Mouse (Mus musculus) erythroblast, embryonic 14.5 days (primary cell): ENCODE results near the gene Ifnar2.
"Not testable (repeated sequence)": the region's sequence is repeated elsewhere in the genome, so short reads cannot be mapped to it uniquely, and the experiment has no call there.

Source experiments
- GATA1 ChIP-seq: IDR thresholded peaks from 2 replicates; pipeline ENCODE4 v1.6.1; 2012; ENCODE audit warnings: low read length, inconsistent platforms, mixed read lengths
- TAL1 ChIP-seq: IDR thresholded peaks from 3 replicates; pipeline ENCODE4 v1.6.1; 2012; ENCODE audit warnings: low read length, inconsistent platforms, mixed read lengths

GRCm38 (mm10) chr16:91438599-91438998 is 66.0 kb downstream of the Ifnar2 start:
- not testable (repeated sequence) for TF ChIP-seq GATA1
- TF ChIP-seq TAL1: 0 out of 3 replicates have a peak, but pooled peaks have one; percentile 13
